Mouse (Mus musculus): ENCODE results near the gene Myo19. TPM values are rescaled to one million over a fixed set of nuclear protein-coding genes. Genes with fewer than 3 reads are reported as not detected.

Myo19 gene
- 10.3 and 12.4 TPM in 2 replicates for polyA plus RNA-seq (2014; fragmentation: Nextera tagmentation; extraction: Ambion mirVana)

GRCm38 (mm10) chr11:84879772-84880464 lies at the start of gene Myo19, which contains the start of gene Pigw:
Myo19 (plus strand) TSS chr11:84880148.
Pigw (minus strand) TSS chr11:84880285.
- WGBS: under 1% methylated on average over 79 of the region's 81 CpGs
- H3K27me3 ChIP-seq (replicated peaks; ENCODE audit: control insufficient read depth, insufficient read depth, low read length): no peaks in the 10 kb centered on the region
- H3K27ac ChIP-seq (ENCODE audit: low read depth, low read length): peak within 1 kb of the TSS; percentile 92
- H3K9ac ChIP-seq (ENCODE audit: low read depth, low read length): peak within 1 kb of the TSS; percentile 95
- H3K4me1 ChIP-seq (replicated peaks; ENCODE audit: control insufficient read depth, insufficient read depth, low read length): peaks cover 13% of the 10 kb centered on the region
- DNase-seq (ENCODE audit: low spot score) (peak; percentile 84), ATAC-seq (replicated peaks; ENCODE audit: low FRiP score) (peak; percentile 94)
- H3K4me3 ChIP-seq (ENCODE audit: low read depth, low read length): peak within 1 kb of the TSS; percentile 88
- H3K36me3 ChIP-seq (ENCODE audit: control insufficient read depth, insufficient read depth, low read length): peaks cover 21% of the 10 kb centered on the region
- H3K4me2 ChIP-seq: peak within 1 kb of the TSS; percentile 95
- no peaks in the 10 kb centered on the region for H3K9me3 ChIP-seq (ENCODE audit: control insufficient read depth, low read length)

GRCm38 (mm10) chr11:84839330-84839729 lies 40.6 kb upstream of the Myo19 start:
- DNase-seq (ENCODE audit: low spot score) (no peak), ATAC-seq (replicated peaks; ENCODE audit: low FRiP score) (no peak)
- H3K4me3 ChIP-seq (ENCODE audit: low read depth, low read length): no peak overlapping the region
- whole genome bisulfite sequencing: 80% methylated on average over 2 of the region's 2 CpGs
- no peaks in the 10 kb centered on the region for H3K4me1 ChIP-seq (replicated peaks; ENCODE audit: control insufficient read depth, insufficient read depth, low read length)
- no peaks in the 10 kb centered on the region for H3K9me3 ChIP-seq (ENCODE audit: control insufficient read depth, low read length)
- no peak overlapping the region for H3K9ac ChIP-seq (ENCODE audit: low read depth, low read length)
- H3K27me3 ChIP-seq (replicated peaks; ENCODE audit: control insufficient read depth, insufficient read depth, low read length): no peaks in the 10 kb centered on the region
- no peak overlapping the region for H3K4me2 ChIP-seq
- peaks cover 32% of the 10 kb centered on the region for H3K36me3 ChIP-seq (ENCODE audit: control insufficient read depth, insufficient read depth, low read length)
- H3K27ac ChIP-seq (ENCODE audit: low read depth, low read length): no peak overlapping the region

GRCm38 (mm10) chr11:84846741-84847474 lies 33.0 kb upstream of the Myo19 start:
- peaks cover 17% of the 10 kb centered on the region; the same call in 1 of the 2 replicates for H3K36me3 ChIP-seq (ENCODE audit: control insufficient read depth, insufficient read depth, low read length)
- no peak overlapping the region for H3K27ac ChIP-seq (ENCODE audit: low read depth, low read length)
- no peaks in the 10 kb centered on the region for H3K4me1 ChIP-seq (replicated peaks; ENCODE audit: control insufficient read depth, insufficient read depth, low read length)
- H3K9me3 ChIP-seq (ENCODE audit: control insufficient read depth, low read length): no peaks in the 10 kb centered on the region
- no peak overlapping the region for H3K4me2 ChIP-seq
- WGBS: 95% methylated on average over 15 of the region's 15 CpGs
- ATAC-seq (replicated peaks; ENCODE audit: low FRiP score): no peak
- H3K9ac ChIP-seq (ENCODE audit: low read depth, low read length): no peak overlapping the region
- no peaks in the 10 kb centered on the region for H3K27me3 ChIP-seq (replicated peaks; ENCODE audit: control insufficient read depth, insufficient read depth, low read length)
- no peak for DNase-seq (ENCODE audit: low spot score)
- H3K4me3 ChIP-seq (ENCODE audit: low read depth, low read length): no peak overlapping the region

- Histone ChIP-seq H3K27me3 (replicated peaks; ENCODE audit: control insufficient read depth, insufficient read depth, low read length) (no peaks in the 10 kb centered on the region), H3K4me3 (ENCODE audit: low read depth, low read length) (no peak overlapping the region), H3K36me3 (ENCODE audit: control insufficient read depth, insufficient read depth, low read length) (peaks cover 19% of the 10 kb centered on the region; the same call in 1 of the 2 replicates), H3K27ac (ENCODE audit: low read depth, low read length) (no peak overlapping the region), H3K4me1 (replicated peaks; ENCODE audit: control insufficient read depth, insufficient read depth, low read length) (no peaks in the 10 kb centered on the region), H3K4me2 (no peak overlapping the region), H3K9ac (ENCODE audit: low read depth, low read length) (no peak overlapping the region), H3K9me3 (ENCODE audit: control insufficient read depth, low read length) (no peaks in the 10 kb centered on the region)
- DNase-seq (ENCODE audit: low spot score) (no peak), ATAC-seq (replicated peaks; ENCODE audit: low FRiP score) (no peak)
- WGBS: 82% methylated on average over 7 of the region's 7 CpGs
Observed at GRCm38 (mm10) chr11:84847475-84848090, 32.4 kb upstream of the Myo19 start.

- no peaks in the 10 kb centered on the region for H3K4me1 ChIP-seq (replicated peaks; ENCODE audit: control insufficient read depth, insufficient read depth, low read length)
- H3K4me3 ChIP-seq (ENCODE audit: low read depth, low read length): no peak overlapping the region
- H3K4me2 ChIP-seq: no peak overlapping the region
- peaks cover 24% of the 10 kb centered on the region; the same call in 1 of the 2 replicates for H3K36me3 ChIP-seq (ENCODE audit: control insufficient read depth, insufficient read depth, low read length)
- H3K9me3 ChIP-seq (ENCODE audit: control insufficient read depth, low read length): no peaks in the 10 kb centered on the region
- no peak overlapping the region for H3K9ac ChIP-seq (ENCODE audit: low read depth, low read length)
- no peaks in the 10 kb centered on the region for H3K27me3 ChIP-seq (replicated peaks; ENCODE audit: control insufficient read depth, insufficient read depth, low read length)
- DNase-seq (ENCODE audit: low spot score) (no peak), ATAC-seq (replicated peaks; ENCODE audit: low FRiP score) (no peak)
- WGBS: 95% methylated on average over 6 of the region's 6 CpGs
- H3K27ac ChIP-seq (ENCODE audit: low read depth, low read length): no peak overlapping the region
Observed at GRCm38 (mm10) chr11:84855285-84855684, 24.7 kb upstream of the Myo19 start.

- Histone ChIP-seq H3K4me2 (peak overlapping the region; percentile 23; the same call in 1 of the 2 replicates), H3K9me3 (ENCODE audit: control insufficient read depth, low read length) (no peaks in the 10 kb centered on the region), H3K9ac (ENCODE audit: low read depth, low read length) (no peak overlapping the region), H3K27me3 (replicated peaks; ENCODE audit: control insufficient read depth, insufficient read depth, low read length) (no peaks in the 10 kb centered on the region), H3K27ac (ENCODE audit: low read depth, low read length) (no peak overlapping the region), H3K4me3 (ENCODE audit: low read depth, low read length) (no peak overlapping the region), H3K4me1 (replicated peaks; ENCODE audit: control insufficient read depth, insufficient read depth, low read length) (peaks cover 27% of the 10 kb centered on the region), H3K36me3 (ENCODE audit: control insufficient read depth, insufficient read depth, low read length) (peaks cover 6% of the 10 kb centered on the region; the same call in 1 of the 2 replicates)
- ATAC-seq (replicated peaks; ENCODE audit: low FRiP score) (no peak), DNase-seq (ENCODE audit: low spot score) (no peak)
- WGBS: 55% methylated on average over 2 of the region's 2 CpGs
Observed at GRCm38 (mm10) chr11:84865268-84865667, 14.7 kb upstream of the Myo19 start.

GRCm38 (mm10) chr11:84867586-84867985 lies 12.4 kb upstream of the Myo19 start:
- Histone ChIP-seq H3K4me2 (peak overlapping the region; percentile 57), H3K4me1 (replicated peaks; ENCODE audit: control insufficient read depth, insufficient read depth, low read length) (peaks cover 29% of the 10 kb centered on the region), H3K9me3 (ENCODE audit: control insufficient read depth, low read length) (no peaks in the 10 kb centered on the region), H3K27ac (ENCODE audit: low read depth, low read length) (no peak overlapping the region), H3K9ac (ENCODE audit: low read depth, low read length) (0 out of 2 replicates have a peak overlapping the region, but pooled peaks have one; percentile 7), H3K36me3 (ENCODE audit: control insufficient read depth, insufficient read depth, low read length) (no peaks in the 10 kb centered on the region), H3K4me3 (ENCODE audit: low read depth, low read length) (peak overlapping the region; percentile 25), H3K27me3 (replicated peaks; ENCODE audit: control insufficient read depth, insufficient read depth, low read length) (no peaks in the 10 kb centered on the region)
- ATAC-seq (replicated peaks; ENCODE audit: low FRiP score) (no peak), DNase-seq (ENCODE audit: low spot score) (no peak)
- WGBS: 85% methylated on average over 2 of the region's 2 CpGs

- peaks cover 28% of the 10 kb centered on the region for H3K4me1 ChIP-seq (replicated peaks; ENCODE audit: control insufficient read depth, insufficient read depth, low read length)
- peak overlapping the region; percentile 79 for H3K4me3 ChIP-seq (ENCODE audit: low read depth, low read length)
- no peaks in the 10 kb centered on the region for H3K27me3 ChIP-seq (replicated peaks; ENCODE audit: control insufficient read depth, insufficient read depth, low read length)
- peak overlapping the region; percentile 72 for H3K4me2 ChIP-seq
- no peak for DNase-seq (ENCODE audit: low spot score)
- peak overlapping the region; percentile 99 for H3K27ac ChIP-seq (ENCODE audit: low read depth, low read length)
- H3K36me3 ChIP-seq (ENCODE audit: control insufficient read depth, insufficient read depth, low read length): no peaks in the 10 kb centered on the region
- no peaks in the 10 kb centered on the region for H3K9me3 ChIP-seq (ENCODE audit: control insufficient read depth, low read length)
- H3K9ac ChIP-seq (ENCODE audit: low read depth, low read length): peak overlapping the region; percentile 98
- WGBS: 9% methylated on average over 7 of the region's 7 CpGs
- ATAC-seq (replicated peaks; ENCODE audit: low FRiP score): no peak
Observed at GRCm38 (mm10) chr11:84868786-84869259, 11.1 kb upstream of the Myo19 start.

Measured in liver, embryonic 11.5 days (tissue).